Mouse (Mus musculus) heart, postnatal 0 days (tissue): Measurements from ENCODE around the gene Kif19a.

Experiments used
- CTCF ChIP-seq: IDR thresholded peaks from 2 replicates; pipeline ENCODE4 v1.5.1; 2016; ENCODE audit warnings: antibody characterized with exemption, control low read depth, low read depth
- EP300 ChIP-seq: IDR thresholded peaks from 2 replicates; pipeline ENCODE4 v1.6.1; 2016; ENCODE audit warnings: antibody characterized with exemption, low read depth

DNA sequence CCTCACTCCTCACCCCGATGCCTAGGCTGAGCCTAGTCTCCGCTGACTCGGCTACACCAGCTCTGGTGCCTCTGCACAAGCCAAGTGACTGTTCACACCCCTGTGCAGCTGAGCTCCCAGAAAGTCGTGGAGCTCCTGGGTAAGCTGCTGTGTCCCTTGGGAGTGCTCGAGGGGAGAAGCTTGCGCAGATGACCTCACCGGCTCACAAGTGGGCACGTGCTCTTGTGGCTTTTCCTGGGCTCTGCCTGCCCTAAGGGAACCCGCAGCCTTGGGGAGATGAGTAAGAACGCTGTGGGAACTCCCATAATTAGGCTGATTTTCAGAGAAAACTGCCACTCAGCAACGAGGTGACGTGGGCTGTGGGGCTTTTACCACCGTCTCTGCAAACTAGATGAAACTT lies 42.2 kb upstream of the Kif19a start:
- TF ChIP-seq EP300 (no peak), CTCF (no peak)
